Mouse (Mus musculus): ENCODE results near the gene Esr1.

DNA sequence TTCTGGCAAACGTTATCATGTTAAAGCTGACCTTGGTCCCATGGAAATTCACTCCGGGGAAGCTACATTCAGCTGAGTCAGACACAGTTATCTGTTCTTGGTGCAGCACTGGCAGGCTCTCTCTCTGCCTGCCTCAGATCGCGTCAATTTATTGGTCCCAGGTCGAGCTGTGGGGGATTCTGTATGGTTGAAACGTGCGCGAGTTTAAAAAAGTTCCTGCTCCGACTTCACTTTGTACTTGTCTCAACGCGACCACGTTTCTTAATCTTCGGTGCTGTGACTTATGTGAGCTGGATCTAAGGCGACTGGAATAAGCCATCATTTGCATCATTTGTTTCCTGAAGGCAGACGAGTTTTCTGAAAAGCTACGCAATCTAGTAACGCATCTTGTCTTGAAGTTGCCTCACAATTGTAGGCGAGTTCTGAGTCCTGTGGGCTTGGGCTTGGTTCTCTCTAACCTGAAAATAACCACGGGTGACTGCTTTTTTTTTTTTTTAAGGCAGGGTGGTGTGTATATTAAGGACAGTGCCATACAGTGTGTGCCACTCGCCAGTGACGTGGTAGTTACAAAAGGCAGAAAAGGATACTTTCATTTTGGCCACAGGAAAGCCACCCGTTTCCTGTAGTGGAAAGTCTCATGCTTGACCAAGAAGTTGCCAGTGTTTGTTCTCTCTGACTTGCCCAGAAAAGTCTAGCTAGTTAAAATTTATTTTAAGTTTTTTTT lies 1.1 kb downstream of the Esr1 start:
- no peak for TF ChIP-seq CTCF (IDR thresholded peaks at IDR 0.05; ENCODE audit: control insufficient read depth, insufficient read depth, low read length)
- no peak for TF ChIP-seq POLR2A (IDR thresholded peaks at IDR 0.05; ENCODE audit: borderline replicate concordance, control insufficient read depth, low read depth, low read length)

All from bone marrow, adult 2 months (tissue).